Mouse (Mus musculus) G1E-ER4 (cell line): ENCODE measurements around the gene 1700125H20Rik. TPM values are rescaled to one million over a fixed set of nuclear protein-coding genes. Genes with fewer than 3 reads are reported as not detected.

Source experiments
- GATA1 ChIP-seq: IDR thresholded peaks from one replicate; pipeline ENCODE4 v1.8.0; 2012; ENCODE audit warnings: low read length, inconsistent platforms
- polyA plus RNA-seq: library from polyadenylated mRNA; stranded (reverse); fragments of >175 nt; gene quantifications from 2 replicates; pipeline ENCODE4 v1.2.3, GENCODE M21; 2012

Gene 1700125H20Rik
- polyA plus RNA-seq, 1 experiment = not detected

DNA sequence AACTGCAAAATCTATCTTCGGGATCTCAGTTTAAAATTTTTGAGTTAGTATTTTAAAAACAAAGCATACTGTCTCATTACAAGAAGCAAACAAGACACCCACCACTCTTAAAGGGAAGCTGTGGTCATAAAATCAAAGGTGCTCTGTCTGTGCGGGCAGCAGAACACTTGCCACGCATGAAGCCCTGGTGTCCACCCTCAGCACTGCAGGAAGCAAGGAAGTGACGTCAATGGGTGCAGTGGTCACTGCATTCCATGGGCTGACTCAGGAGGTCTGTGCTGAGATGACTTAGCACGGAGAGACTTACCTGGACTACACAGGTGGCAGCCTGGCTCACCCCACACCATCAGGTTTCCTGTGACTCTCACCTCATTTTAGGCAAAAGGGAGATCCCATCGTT is 7.6 kb downstream of the 1700125H20Rik start:
- no peak for TF ChIP-seq GATA1

DNA sequence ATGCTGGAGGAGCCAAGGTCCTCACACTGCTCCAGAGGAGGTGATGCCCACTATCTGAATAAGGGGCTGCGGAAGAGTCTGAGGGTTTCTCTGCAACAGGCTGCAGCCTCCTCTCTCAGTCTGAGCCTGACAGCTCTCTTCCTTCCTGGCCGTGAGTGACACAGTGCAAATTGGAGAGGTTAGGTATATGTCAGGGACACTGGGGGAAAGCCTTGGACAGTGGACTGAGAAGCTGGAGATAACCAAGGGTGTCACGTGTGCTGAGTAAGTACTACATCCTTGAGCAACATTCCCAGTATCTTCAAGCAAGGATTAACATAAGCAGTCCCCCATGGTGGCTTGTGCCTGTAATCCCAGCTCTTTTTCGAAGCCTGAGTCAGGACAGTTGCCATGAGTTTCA is 8.2 kb downstream of the 1700125H20Rik start:
- no peak for TF ChIP-seq GATA1

DNA sequence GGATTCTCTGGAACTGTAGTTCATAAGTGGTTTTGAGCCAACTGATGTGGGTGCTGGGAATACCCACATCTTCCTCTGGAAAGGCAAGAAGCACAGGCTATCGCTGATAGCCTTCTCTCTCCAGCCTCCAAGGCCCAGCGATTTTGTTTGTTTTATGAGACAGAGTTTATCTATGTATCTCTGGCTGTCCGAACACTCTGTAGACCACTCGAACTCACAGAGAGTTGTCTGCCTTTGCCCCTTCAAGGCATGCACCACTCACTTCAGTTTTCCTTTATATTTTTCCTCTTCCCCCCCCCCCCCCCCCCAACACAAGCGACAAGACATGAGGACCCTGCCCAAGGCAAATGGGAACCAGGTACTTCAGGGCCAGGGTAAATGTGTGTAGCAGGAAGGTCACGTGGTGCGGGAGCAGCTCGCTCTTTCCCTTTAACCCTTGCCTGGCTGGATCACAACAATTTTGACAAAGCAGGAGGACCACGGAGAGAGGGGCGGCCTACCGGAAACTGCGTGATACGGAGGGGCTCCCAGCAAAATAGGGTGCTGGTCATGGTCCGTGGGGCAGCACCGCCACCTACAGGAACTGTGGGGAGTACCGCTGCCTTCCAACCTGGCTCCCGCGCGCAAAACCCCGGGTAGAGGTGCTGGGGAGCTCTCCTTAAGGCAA is 12.5 kb downstream of the 1700125H20Rik start:
- no peak for TF ChIP-seq GATA1

DNA sequence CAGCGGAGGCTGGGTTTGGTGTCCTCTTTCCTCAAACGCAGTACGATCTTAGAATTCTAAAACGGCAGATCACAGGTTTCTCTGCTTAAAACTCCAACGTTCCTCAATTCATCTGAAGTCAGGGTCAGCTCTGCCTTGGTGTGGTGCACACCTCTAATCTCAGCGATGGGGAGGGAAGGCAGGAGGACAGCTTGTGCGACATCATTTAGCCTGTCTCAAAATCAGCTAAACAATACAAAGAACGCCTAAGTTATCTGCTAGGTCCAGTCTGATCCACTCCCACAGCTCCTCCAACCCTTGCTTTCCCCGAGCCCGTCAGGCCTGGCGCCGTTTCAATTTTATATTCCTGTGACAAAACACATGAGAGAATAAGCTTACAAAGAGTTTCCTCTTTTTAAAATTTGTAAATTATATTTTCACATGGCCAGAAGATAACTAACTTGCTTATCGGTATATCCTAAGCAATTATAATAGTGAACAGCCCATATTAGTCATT is 13.1 kb downstream of the 1700125H20Rik start:
- no peak for TF ChIP-seq GATA1

DNA sequence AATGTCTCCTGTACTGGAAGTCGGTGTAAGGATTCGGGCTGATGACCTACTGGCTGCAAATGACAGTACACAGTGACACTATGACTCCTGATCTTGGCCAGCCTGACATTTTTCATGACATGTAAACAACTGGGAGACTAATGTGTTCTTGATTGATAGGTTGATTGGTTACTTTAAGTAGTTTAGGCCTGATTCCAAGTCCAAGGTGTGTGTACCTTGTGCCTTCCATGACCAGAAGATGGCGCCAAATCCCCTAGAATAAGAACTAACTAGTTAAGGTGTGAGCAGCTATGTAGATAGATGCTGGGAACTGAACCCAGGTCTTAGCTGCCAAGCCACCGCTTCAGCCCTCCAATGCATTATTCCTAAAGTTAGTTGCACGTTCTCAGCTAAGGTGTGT is 13.9 kb downstream of the 1700125H20Rik start:
- no peak for TF ChIP-seq GATA1

DNA sequence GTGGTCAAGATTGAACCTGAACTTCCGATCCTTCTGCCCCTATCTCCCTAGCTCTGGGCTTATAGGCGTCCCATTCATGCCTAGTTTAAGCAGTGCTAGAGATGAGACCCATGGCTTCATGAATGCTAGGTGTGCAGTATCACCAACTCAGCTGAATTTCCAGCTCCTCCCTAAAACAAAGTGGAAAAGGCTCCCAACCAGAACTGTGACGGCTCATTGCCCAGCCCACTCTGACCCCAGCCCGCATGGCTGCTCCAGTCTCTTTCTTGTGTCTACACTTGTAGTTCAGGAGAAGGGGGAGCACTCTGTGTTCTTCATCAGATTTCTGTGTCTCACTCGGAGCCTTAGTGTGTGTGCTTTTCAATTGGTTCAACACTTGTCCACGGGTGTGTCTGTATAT is 14.6 kb downstream of the 1700125H20Rik start:
- TF ChIP-seq GATA1 = no peak

DNA sequence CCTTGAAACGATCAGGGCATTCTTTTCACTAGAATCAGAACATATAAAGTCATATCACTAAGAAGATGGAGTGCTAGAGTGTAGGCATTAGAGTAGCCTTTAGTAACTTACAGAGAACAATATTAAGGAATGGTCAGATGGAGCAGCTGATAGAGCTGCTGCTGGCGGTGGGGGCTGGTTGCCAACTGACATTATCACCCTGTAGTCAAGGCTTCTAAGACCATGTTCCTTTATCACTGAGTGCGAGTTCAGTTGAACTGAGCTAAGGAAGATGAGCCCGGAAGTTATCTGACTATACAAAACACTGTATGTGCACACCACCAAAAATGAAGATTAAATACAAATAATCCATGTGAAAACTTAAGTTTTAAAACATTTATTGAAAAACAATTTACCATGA is 18.9 kb downstream of the 1700125H20Rik start:
- TF ChIP-seq GATA1 = peak; percentile 45

DNA sequence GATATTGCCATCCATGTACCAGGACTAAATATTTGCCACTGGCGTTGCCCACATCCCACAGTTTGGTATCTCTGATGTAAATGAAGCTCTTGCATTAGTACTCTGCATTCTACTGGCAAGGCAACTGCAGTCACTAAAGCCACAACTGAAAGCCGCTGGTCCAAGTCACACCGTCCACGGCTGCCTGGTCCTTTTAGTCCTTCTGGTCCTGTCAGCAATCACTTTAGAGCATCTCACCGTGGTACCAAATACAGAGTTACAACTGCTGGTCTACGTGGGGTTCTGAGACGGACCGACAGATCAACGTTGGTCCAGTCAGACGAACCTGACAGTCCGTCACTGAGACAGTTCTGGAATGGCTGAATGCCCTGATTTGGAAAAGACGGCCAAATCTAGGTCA is 20.5 kb downstream of the 1700125H20Rik start:
- TF ChIP-seq GATA1 = no peak

DNA sequence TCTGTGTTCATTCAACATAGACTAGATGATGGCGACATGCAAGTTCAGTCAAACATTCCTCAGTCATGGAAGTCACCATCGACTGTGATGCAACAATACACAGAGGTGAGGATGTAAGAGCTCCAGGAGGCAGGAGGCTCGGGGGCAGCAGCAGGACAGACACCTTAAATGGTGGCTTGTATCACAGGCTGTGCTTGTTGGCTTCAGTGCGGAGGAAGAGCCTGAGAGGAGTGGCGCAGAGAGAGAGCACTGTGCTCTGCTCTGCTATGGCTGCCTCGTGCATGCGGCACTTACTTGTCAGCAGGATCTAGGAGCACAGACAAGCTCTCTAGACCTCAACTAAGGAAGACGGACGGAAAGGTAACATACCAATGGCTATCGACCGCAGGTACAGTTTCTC is 24.0 kb downstream of the 1700125H20Rik start:
- TF ChIP-seq GATA1 = no peak

DNA sequence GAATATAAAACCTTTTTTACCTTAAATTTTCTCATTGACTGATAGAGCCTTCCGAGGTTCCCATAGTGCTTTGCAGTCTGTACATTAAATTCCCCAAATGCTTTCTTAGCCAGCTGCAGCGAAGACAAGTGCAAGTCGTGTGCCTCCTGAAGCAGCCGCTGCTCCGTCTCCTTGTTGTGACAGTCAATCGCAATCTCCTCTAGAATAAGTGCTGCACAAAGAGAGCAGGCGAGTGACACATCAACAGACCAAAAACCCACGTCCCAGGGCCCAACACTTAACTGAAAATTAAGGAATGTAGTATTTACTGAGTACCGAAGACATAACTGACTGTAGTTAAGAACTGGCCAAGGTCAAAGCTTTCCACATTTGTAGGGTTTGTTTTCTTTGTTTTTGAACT is 25.8 kb downstream of the 1700125H20Rik start:
- no peak for TF ChIP-seq GATA1

DNA sequence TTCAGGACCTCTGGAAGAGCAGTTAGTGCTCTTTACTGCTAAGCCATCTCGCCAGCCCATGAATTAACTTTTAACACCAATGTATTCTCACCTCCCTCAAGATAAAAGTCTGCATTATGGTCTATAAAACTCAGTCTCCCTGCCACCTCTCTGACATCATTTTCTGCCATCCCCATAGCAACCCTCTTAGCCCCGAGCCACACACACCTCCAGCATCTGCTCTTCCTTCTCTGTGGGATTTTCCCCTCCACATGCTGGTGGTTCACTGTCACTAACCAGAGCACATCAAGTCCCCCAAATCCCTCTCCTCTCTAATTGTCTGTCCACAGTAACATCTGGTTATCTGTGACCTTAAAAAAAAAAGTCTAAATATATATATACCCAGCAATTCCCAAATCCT is 28.7 kb downstream of the 1700125H20Rik start:
- no peak for TF ChIP-seq GATA1

DNA sequence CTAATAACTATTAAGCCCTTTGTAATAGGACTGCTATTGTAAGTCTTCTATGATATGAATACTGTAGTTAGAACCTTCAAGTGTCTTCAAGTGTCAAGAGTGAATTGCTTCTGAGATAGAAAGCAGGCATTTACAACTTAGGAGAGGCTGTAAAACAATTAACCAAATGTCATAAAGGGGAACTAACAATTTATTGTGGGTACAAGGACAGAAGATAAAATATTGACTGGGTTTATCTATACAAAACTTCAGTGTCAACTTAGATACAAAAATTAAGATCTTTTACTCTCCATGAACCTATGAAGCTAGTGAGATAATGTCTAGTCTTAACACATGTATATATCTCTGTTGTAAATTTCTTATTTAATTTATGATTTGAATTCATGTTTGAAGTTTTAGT is 36.0 kb downstream of the 1700125H20Rik start:
- TF ChIP-seq GATA1 = no peak

DNA sequence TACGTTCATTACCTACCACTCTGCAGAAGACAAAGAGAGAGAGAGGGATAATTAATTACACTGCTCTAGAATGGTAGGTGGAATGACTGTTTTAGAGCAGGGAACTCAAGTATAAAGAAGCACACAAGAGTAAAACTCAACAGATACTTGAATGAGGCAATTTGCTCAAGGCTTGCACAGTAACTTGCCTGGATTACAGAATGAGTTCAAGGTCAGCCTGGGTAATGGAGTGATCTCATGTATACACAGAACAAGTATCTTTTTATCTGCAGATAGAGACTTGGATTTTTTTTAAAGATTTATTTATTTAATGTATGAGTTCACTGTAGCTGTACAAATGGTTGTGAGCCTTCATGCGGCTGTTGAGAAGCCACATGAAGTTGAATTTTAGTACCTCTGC is 40.9 kb downstream of the 1700125H20Rik start:
- TF ChIP-seq GATA1 = no peak

DNA sequence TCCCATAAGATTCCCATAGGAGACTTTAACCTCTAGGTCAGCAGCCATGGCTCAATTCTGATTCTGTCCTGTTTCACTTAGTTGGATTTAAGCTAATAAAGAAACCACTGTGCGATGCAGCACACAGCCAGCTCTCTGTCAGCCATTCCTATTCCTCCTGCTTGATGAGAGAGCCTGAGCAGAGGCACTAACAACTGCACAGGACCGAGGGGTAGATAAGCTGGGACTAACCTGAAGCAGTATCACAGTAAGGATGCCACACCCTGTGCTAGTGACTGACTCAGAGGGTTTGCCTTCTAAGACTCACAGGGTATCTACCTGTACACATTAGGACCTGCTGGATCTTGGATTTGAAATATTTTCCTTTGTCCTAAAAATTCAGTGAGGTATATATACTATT is 43.0 kb downstream of the 1700125H20Rik start:
- no peak for TF ChIP-seq GATA1

DNA sequence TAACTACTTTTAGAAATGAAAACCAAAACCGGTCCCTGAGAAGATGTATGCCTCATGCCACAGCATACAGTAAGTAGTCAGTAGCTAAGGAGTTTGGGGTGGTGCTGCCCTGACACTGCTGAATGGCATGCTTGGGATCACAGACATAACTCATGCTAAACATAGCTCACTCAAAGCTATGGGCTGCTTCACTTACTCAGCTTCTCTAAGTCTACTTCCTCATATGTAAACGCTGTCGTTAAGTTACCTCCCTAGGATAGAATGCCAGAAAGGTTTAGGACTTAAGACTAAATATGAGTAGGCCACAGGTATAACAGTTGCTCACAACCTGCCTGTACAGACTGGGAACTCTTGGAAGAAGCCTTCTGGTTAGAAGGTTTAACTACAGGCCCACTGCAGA is 44.5 kb downstream of the 1700125H20Rik start:
- TF ChIP-seq GATA1 = no peak

DNA sequence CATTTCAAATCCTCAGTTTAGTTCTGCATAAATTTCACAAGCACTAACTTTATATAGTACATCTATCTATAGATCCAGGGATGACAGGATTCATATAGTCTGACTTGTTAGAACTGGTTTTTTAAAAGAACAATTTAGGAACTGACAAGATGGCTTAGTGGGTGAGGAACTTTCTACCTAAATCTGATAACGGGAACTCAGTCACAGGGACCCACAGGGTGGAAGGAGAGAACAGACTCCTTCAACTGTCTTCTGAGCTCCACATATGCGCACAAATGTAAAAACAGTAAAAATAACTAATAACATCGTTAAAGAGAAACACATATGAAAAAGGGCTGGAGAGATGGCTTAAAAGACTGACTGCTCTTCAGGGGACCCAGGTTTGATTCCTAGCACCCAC is 48.8 kb downstream of the 1700125H20Rik start:
- no peak for TF ChIP-seq GATA1

DNA sequence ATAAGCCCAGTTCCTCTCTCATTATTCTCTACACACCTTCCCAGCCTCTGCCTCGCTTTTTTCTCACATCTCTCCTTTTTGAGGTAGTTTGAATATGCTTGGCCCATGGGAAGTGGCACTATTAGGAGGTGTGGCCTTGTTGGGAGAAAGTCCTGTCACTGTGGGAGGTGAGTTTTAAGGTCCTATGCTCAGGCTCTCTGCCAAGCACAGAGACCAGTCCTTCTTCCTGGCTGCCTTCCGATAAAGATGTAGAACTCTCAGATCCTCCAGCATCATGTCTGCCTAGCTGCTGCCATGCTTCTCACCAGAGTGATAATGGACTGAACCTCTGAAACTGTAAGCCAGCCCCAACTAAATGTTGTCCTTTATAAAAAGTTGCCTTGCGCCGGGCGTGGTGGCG is 52.4 kb downstream of the 1700125H20Rik start:
- TF ChIP-seq GATA1 = no peak

DNA sequence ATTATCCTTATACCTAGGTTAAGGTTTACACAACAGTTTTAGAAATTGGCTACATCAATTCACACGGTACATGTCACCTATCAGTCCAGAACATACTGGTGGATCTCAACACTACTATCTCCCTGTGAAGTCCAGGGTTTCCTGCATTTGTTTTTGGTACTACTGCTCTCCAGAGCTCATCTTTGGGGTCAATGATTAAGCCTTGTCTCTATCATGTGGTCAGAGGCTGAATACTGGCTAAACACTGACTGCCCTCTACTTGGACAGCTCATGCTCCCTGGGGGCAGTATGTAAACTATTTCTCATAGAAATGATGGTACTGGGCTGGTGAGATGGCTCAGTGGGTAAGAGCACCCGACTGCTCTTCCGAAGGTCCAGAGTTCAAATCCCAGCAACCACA is 53.0 kb downstream of the 1700125H20Rik start:
- TF ChIP-seq GATA1 = no peak

Other genes with a start within 250 kb of the 1700125H20Rik start
- gene Car4, start 212.6 kb upstream of the 1700125H20Rik start, polyA plus RNA-seq = not detected in 2 replicates
- 13.8 and 18.9 TPM in 2 replicates for gene Usp32, start 30.2 kb upstream of the 1700125H20Rik start, polyA plus RNA-seq
- gene Appbp2, start 64.7 kb downstream of the 1700125H20Rik start, polyA plus RNA-seq = 6.2 and 8.3 TPM in 2 replicates
- 10.5 TPM in 2 replicates for gene Ppm1d, start 140.8 kb downstream of the 1700125H20Rik start, polyA plus RNA-seq
- 81.2 and 103 TPM in 2 replicates for gene Bcas3, start 182.8 kb downstream of the 1700125H20Rik start, polyA plus RNA-seq